Comparison of ENCODE assay signal across 31 mouse cellular contexts in genomic region chr2:17389886-17390285, GRCm38 (mm10).
"Had no signal": no experiment of that assay in that cellular context is flagged by ENCODE, and none has a peak within 500 bp of the region (broad histone marks: within the 10 kb centered on the region; RNA-seq: fewer than 3 reads in every experiment).

No protein-coding gene starts in this region.

- H3K9ac ChIP-seq: heart, embryonic 12.5 days; heart, embryonic 13.5 days; heart, embryonic 15.5 days; hindbrain, embryonic 12.5 days; hindbrain, embryonic 13.5 days; hindbrain, embryonic 14.5 days; hindbrain, embryonic 15.5 days; intestine, embryonic 15.5 days; kidney, embryonic 15.5 days had no signal

- H3K27ac ChIP-seq: heart, embryonic 10.5 days; heart, embryonic 13.5 days; heart, embryonic 15.5 days; hindbrain, embryonic 10.5 days; hindbrain, embryonic 12.5 days; hindbrain, embryonic 13.5 days; hindbrain, embryonic 14.5 days; hindbrain, embryonic 15.5 days; hindbrain, postnatal 0 days; intestine, embryonic 15.5 days; kidney, embryonic 15.5 days; kidney, postnatal 0 days; layer of hippocampus, adult 2 months had no signal

- H3K27me3 ChIP-seq: heart, embryonic 12.5 days; heart, embryonic 13.5 days; heart, embryonic 15.5 days; hindbrain, embryonic 12.5 days; hindbrain, embryonic 13.5 days; hindbrain, embryonic 15.5 days; intestine, embryonic 15.5 days; kidney, embryonic 15.5 days had no signal

- H3K4me1 ChIP-seq: heart, embryonic 10.5 days; heart, embryonic 12.5 days; heart, embryonic 13.5 days; heart, embryonic 15.5 days; hindbrain, embryonic 10.5 days; hindbrain, embryonic 12.5 days; hindbrain, embryonic 13.5 days; hindbrain, embryonic 15.5 days; intestine, embryonic 15.5 days; kidney, embryonic 15.5 days had no signal

- H3K36me3 ChIP-seq: hindbrain, embryonic 10.5 days; hindbrain, embryonic 12.5 days; hindbrain, embryonic 13.5 days; hindbrain, embryonic 15.5 days; intestine, embryonic 15.5 days; kidney, embryonic 15.5 days had no signal

- H3K4me2 ChIP-seq: heart, embryonic 11.5 days; heart, embryonic 12.5 days; heart, embryonic 13.5 days; heart, embryonic 15.5 days; hindbrain, embryonic 12.5 days; hindbrain, embryonic 13.5 days; hindbrain, embryonic 14.5 days; hindbrain, embryonic 15.5 days; intestine, embryonic 15.5 days; kidney, embryonic 15.5 days had no signal

- H3K9me3 ChIP-seq: heart, embryonic 10.5 days; heart, embryonic 12.5 days; heart, embryonic 13.5 days; heart, embryonic 15.5 days; hindbrain, embryonic 10.5 days; hindbrain, embryonic 12.5 days; hindbrain, embryonic 13.5 days; hindbrain, embryonic 15.5 days; intestine, embryonic 15.5 days; kidney, embryonic 15.5 days had no signal

- DNase-seq: heart, postnatal 10 days; heart, postnatal 14 days; heart, postnatal 36 days; heart, postnatal 4 days; kidney, adult 11 months; kidney, adult 18-20 months; kidney, adult 2 months; kidney, adult 8-10 months; kidney, adult 9 months; kidney, postnatal 10 days; kidney, postnatal 14 days; kidney, postnatal 25 days; kidney, postnatal 36 days; kidney, postnatal 4 days; layer of hippocampus, adult 9-11 months; layer of hippocampus, postnatal 36 days had no signal

- H3K4me3 ChIP-seq: heart, embryonic 10.5 days; heart, embryonic 12.5 days; heart, embryonic 13.5 days; heart, embryonic 15.5 days; hindbrain, embryonic 10.5 days; hindbrain, embryonic 12.5 days; hindbrain, embryonic 13.5 days; hindbrain, embryonic 15.5 days; intestine, embryonic 15.5 days; kidney, embryonic 15.5 days; layer of hippocampus, adult 2 months had no signal
